Mouse (Mus musculus) T-helper 2 cell (primary cell): Measurements from ENCODE around the gene Plekhg3.

ENCODE experiments used
- in situ Hi-C: fragments of 300-600 bp; cut with MboI, MseI; formaldehyde crosslinking; loops from one replicate; pipeline ENCODE4 v1.15.1; 2025; ENCODE audit warnings: high pct_unique_total_duplicates

Plekhg3 gene

GRCm38 (mm10) chr12:76552321-76552720, 21.6 kb downstream of the Plekhg3 start:
- in situ Hi-C loops: no loop called here

GRCm38 (mm10) chr12:76552958-76553357, 22.3 kb downstream of the Plekhg3 start:
- in situ Hi-C loops: no loop called here

- in situ Hi-C loops: no loop called here
Measured at GRCm38 (mm10) chr12:76553917-76554316, 23.2 kb downstream of the Plekhg3 start.

- in situ Hi-C loops: no loop called here
Measured at GRCm38 (mm10) chr12:76554392-76554791, 23.7 kb downstream of the Plekhg3 start.

GRCm38 (mm10) chr12:76554871-76555386, 24.2 kb downstream of the Plekhg3 start:
- in situ Hi-C loops: no loop called here

GRCm38 (mm10) chr12:76556187-76556586, 25.5 kb downstream of the Plekhg3 start:
- in situ Hi-C loops: no loop called here

- in situ Hi-C loops: no loop called here
Measured at GRCm38 (mm10) chr12:76556745-76557389, 26.2 kb downstream of the Plekhg3 start.

- in situ Hi-C loops: no loop called here
Measured at GRCm38 (mm10) chr12:76558206-76558605, 27.5 kb downstream of the Plekhg3 start.

- in situ Hi-C loops: no loop called here
Measured at GRCm38 (mm10) chr12:76562196-76562595, 31.5 kb downstream of the Plekhg3 start.

- in situ Hi-C loops: no loop called here
Measured at GRCm38 (mm10) chr12:76566284-76566683, 35.6 kb downstream of the Plekhg3 start.

- in situ Hi-C loops: no loop called here
Measured at GRCm38 (mm10) chr12:76570221-76570940, 39.7 kb downstream of the Plekhg3 start.

GRCm38 (mm10) chr12:76571266-76571665, 40.6 kb downstream of the Plekhg3 start:
- in situ Hi-C loops: no loop called here

GRCm38 (mm10) chr12:76572261-76573251, 41.9 kb downstream of the Plekhg3 start:
- in situ Hi-C loops: no loop called here

- in situ Hi-C loops: no loop called here
Measured at GRCm38 (mm10) chr12:76573381-76573780, 42.7 kb downstream of the Plekhg3 start.

- in situ Hi-C loops: no loop called here
Measured at GRCm38 (mm10) chr12:76574815-76575214, 44.1 kb downstream of the Plekhg3 start.

GRCm38 (mm10) chr12:76576061-76576460, 45.4 kb downstream of the Plekhg3 start:
- in situ Hi-C loops: no loop called here

- in situ Hi-C loops: no loop called here
Measured at GRCm38 (mm10) chr12:76576806-76577205, 46.1 kb downstream of the Plekhg3 start.

GRCm38 (mm10) chr12:76577858-76578257, 47.2 kb downstream of the Plekhg3 start:
- in situ Hi-C loops: no loop called here

- in situ Hi-C loops: no loop called here
Measured at GRCm38 (mm10) chr12:76578465-76578864, 47.8 kb downstream of the Plekhg3 start.

- in situ Hi-C loops: no loop called here
Measured at GRCm38 (mm10) chr12:76579806-76580205, 49.1 kb downstream of the Plekhg3 start.

GRCm38 (mm10) chr12:76582139-76582538, 51.4 kb downstream of the Plekhg3 start:
- in situ Hi-C loops: no loop called here

- in situ Hi-C loops: no loop called here
Measured at GRCm38 (mm10) chr12:76582841-76583240, 52.1 kb downstream of the Plekhg3 start.
